27 mouse cellular contexts compared by ENCODE assay signal in genomic region chr16:91627831-91628230, GRCm38 (mm10).
"Had no signal": no experiment of that assay in that cellular context is flagged by ENCODE, and none has a peak within 500 bp of the region (broad histone marks: within the 10 kb centered on the region; RNA-seq: fewer than 3 reads in every experiment).

No protein-coding gene starts in this region.

- H3K4me3 ChIP-seq: gastrocnemius, adult 2 months; heart, embryonic 10.5 days; heart, embryonic 12.5 days; hindbrain, embryonic 10.5 days; hindbrain, embryonic 13.5 days; hindbrain, embryonic 15.5 days; kidney, embryonic 15.5 days; left cerebral cortex, adult 2 months; limb, embryonic 13.5 days; limb, embryonic 15.5 days; liver, embryonic 12.5 days had no signal

- DNase-seq: gastrocnemius, adult 2 months; gastrocnemius, postnatal 10 days; gastrocnemius, postnatal 25 days; heart, adult 18-20 months; heart, postnatal 10 days; heart, postnatal 4 days; kidney, adult 11 months; kidney, adult 2 months; kidney, adult 9 months; kidney, postnatal 14 days; kidney, postnatal 36 days; layer of hippocampus, adult 9-11 months; layer of hippocampus, postnatal 36 days; left cerebral cortex, postnatal 4 days had no signal

- ATAC-seq: hindbrain, postnatal 0 days; intestine, embryonic 16.5 days; liver, embryonic 12.5 days had no signal

- H3K27me3 ChIP-seq: heart, embryonic 12.5 days; hindbrain, embryonic 13.5 days; hindbrain, embryonic 15.5 days; kidney, embryonic 15.5 days; limb, embryonic 13.5 days; limb, embryonic 15.5 days; liver, embryonic 12.5 days had no signal

- H3K27ac ChIP-seq: gastrocnemius, adult 2 months; heart, embryonic 10.5 days; hindbrain, embryonic 10.5 days; hindbrain, embryonic 13.5 days; hindbrain, embryonic 15.5 days; hindbrain, postnatal 0 days; kidney, embryonic 15.5 days; kidney, postnatal 0 days; left cerebral cortex, adult 2 months; limb, embryonic 13.5 days; limb, embryonic 15.5 days; liver, embryonic 12.5 days had no signal

- H3K9me3 ChIP-seq: heart, embryonic 10.5 days; heart, embryonic 12.5 days; hindbrain, embryonic 10.5 days; hindbrain, embryonic 13.5 days; hindbrain, embryonic 15.5 days; kidney, embryonic 15.5 days; limb, embryonic 13.5 days; limb, embryonic 15.5 days; liver, embryonic 12.5 days had no signal

- H3K9ac ChIP-seq: heart, embryonic 12.5 days; hindbrain, embryonic 13.5 days; hindbrain, embryonic 15.5 days; kidney, embryonic 15.5 days; limb, embryonic 13.5 days; limb, embryonic 15.5 days; liver, embryonic 12.5 days had no signal

- H3K4me2 ChIP-seq: heart, embryonic 12.5 days; hindbrain, embryonic 13.5 days; hindbrain, embryonic 15.5 days; kidney, embryonic 15.5 days; limb, embryonic 13.5 days; limb, embryonic 15.5 days; liver, embryonic 12.5 days had no signal

- H3K4me1 ChIP-seq: heart, embryonic 10.5 days; heart, embryonic 12.5 days; hindbrain, embryonic 10.5 days; hindbrain, embryonic 13.5 days; hindbrain, embryonic 15.5 days; kidney, embryonic 15.5 days; limb, embryonic 13.5 days; limb, embryonic 15.5 days; liver, embryonic 12.5 days had no signal
